ENCODE assay signal across 28 mouse cellular contexts in the genomic region with DNA sequence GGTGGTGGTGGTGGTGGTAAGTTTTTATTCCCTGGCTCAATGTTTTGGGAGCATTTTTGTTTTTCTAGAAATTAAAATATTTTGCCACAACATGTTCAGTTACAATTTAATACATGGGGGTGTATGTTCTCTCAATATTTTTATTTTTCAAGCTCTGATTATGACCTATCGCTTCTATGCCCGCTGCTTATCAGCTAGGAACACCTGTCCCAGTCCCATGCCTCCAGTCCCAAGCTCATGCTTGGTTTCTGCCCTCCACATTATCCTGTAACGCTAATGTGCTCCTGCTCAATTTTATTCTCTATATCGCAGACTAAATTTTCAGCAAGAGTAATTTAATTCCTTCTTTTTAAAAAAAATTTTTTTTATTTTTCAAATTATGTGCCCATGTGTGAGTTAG.
DNase-seq lines count a peak whose midpoint lies in the region; ATAC-seq and TF ChIP-seq lines count a peak whose summit lies in the region.
"Had no signal": no experiment of that assay in that cellular context is flagged by ENCODE, and none has a peak within 500 bp of the region (broad histone marks: within the 10 kb centered on the region; RNA-seq: fewer than 3 reads in every experiment).

No protein-coding gene starts in this region.

- H3K9me3 ChIP-seq in G1E (replicated peaks) = no peaks in the 10 kb centered on the region
- no peaks in the 10 kb centered on the region for H3K9me3 ChIP-seq in liver, embryonic 11.5 days (ENCODE audit: control insufficient read depth, low read length)
- H3K9me3 ChIP-seq in liver, embryonic 16.5 days (replicated peaks; ENCODE audit: control insufficient read depth, low read length) = no peaks in the 10 kb centered on the region
- no peaks in the 10 kb centered on the region for H3K9me3 ChIP-seq in forebrain, postnatal 0 days (ENCODE audit: low read length)
- H3K9me3 ChIP-seq: embryonic facial prominence, embryonic 13.5 days; forebrain, embryonic 13.5 days; heart, embryonic 12.5 days; hindbrain, embryonic 10.5 days; intestine, embryonic 15.5 days; limb, embryonic 10.5 days; limb, embryonic 15.5 days; lung, embryonic 15.5 days; midbrain, embryonic 12.5 days; neural tube, embryonic 12.5 days had no signal

- H3K4me1 ChIP-seq in G1E (ENCODE audit: insufficient read depth, low read depth, low read length) = peaks cover 47% of the 10 kb centered on the region
- H3K4me1 ChIP-seq in liver, embryonic 11.5 days (replicated peaks; ENCODE audit: control insufficient read depth, insufficient read depth, low read length) = no peaks in the 10 kb centered on the region
- no peaks in the 10 kb centered on the region; the same call in 1 of the 2 replicates for H3K4me1 ChIP-seq in liver, embryonic 16.5 days (ENCODE audit: control insufficient read depth, low read depth, low read length)
- no peaks in the 10 kb centered on the region for H3K4me1 ChIP-seq in forebrain, postnatal 0 days (ENCODE audit: insufficient read depth)
- H3K4me1 ChIP-seq: embryonic facial prominence, embryonic 13.5 days; forebrain, embryonic 13.5 days; heart, embryonic 12.5 days; hindbrain, embryonic 10.5 days; intestine, embryonic 15.5 days; limb, embryonic 10.5 days; limb, embryonic 15.5 days; lung, embryonic 15.5 days; midbrain, embryonic 12.5 days; neural tube, embryonic 12.5 days had no signal

- H3K36me3 ChIP-seq in G1E (replicated peaks) = peaks cover 15% of the 10 kb centered on the region
- H3K36me3 ChIP-seq in liver, embryonic 11.5 days (ENCODE audit: control insufficient read depth, insufficient read depth, low read length) = no peaks in the 10 kb centered on the region
- H3K36me3 ChIP-seq in liver, embryonic 16.5 days (ENCODE audit: control insufficient read depth, insufficient read depth) = no peaks in the 10 kb centered on the region
- H3K36me3 ChIP-seq in forebrain, postnatal 0 days (ENCODE audit: insufficient read depth) = no peaks in the 10 kb centered on the region
- H3K36me3 ChIP-seq: embryonic facial prominence, embryonic 13.5 days; heart, embryonic 12.5 days; hindbrain, embryonic 10.5 days; intestine, embryonic 15.5 days; limb, embryonic 10.5 days; limb, embryonic 15.5 days; lung, embryonic 15.5 days; midbrain, embryonic 12.5 days; neural tube, embryonic 12.5 days had no signal

- 74% methylated on average over 4 of the region's 4 CpGs for WGBS in liver, embryonic 11.5 days
- WGBS in liver, embryonic 16.5 days (ENCODE audit: insufficient replicate concordance) = 53% methylated on average over 4 of the region's 4 CpGs
- WGBS in forebrain, postnatal 0 days = 92% methylated on average over 4 of the region's 4 CpGs

- DNase-seq in G1E (ENCODE audit: low spot score) = no peak
- peak; percentile 6 for DNase-seq in c-Kit-positive CD71-positive TER-119-positive erythroid progenitor cells, embryonic 14.5 days (ENCODE audit: low spot score)
- no peak for DNase-seq in liver, embryonic 11.5 days (ENCODE audit: low spot score)
- no peak for DNase-seq in cerebellum, adult 8-10 months
- DNase-seq in frontal cortex, postnatal 10 days (ENCODE audit: low spot score in 2 of 2) = no peak
- DNase-seq in forebrain, postnatal 0 days = no peak
- no peak for DNase-seq in heart, postnatal 25 days (ENCODE audit: low spot score)
- DNase-seq: adrenal gland, postnatal 25 days; cerebellum, adult 9-11 months; heart, adult 2 months; kidney, adult 8-10 months; right cerebral cortex, adult 18-20 months; right cerebral cortex, postnatal 4 days had no signal

- H3K4me3 ChIP-seq in G1E (ENCODE audit: low read depth, low read length) = no peak overlapping the region
- H3K4me3 ChIP-seq in liver, embryonic 11.5 days (ENCODE audit: low read depth, low read length) = no peak overlapping the region
- no peak overlapping the region for H3K4me3 ChIP-seq in liver, embryonic 16.5 days (ENCODE audit: low read depth, low read length)
- no peak overlapping the region for H3K4me3 ChIP-seq in forebrain, postnatal 0 days (ENCODE audit: low read depth, low read length)
- H3K4me3 ChIP-seq: embryonic facial prominence, embryonic 13.5 days; erythroblast, embryonic 14.5 days; forebrain, embryonic 13.5 days; heart, adult 2 months; heart, embryonic 12.5 days; hindbrain, embryonic 10.5 days; intestine, embryonic 15.5 days; limb, embryonic 10.5 days; limb, embryonic 15.5 days; lung, embryonic 15.5 days; midbrain, embryonic 12.5 days; myocyte; neural tube, embryonic 12.5 days had no signal

- H3K27me3 ChIP-seq in G1E (ENCODE audit: insufficient read depth, low read length) = no peaks in the 10 kb centered on the region
- H3K27me3 ChIP-seq in liver, embryonic 11.5 days (replicated peaks; ENCODE audit: control insufficient read depth, insufficient read depth, low read length) = no peaks in the 10 kb centered on the region
- H3K27me3 ChIP-seq in liver, embryonic 16.5 days (ENCODE audit: control insufficient read depth, insufficient read depth, low read depth, low read length) = no peaks in the 10 kb centered on the region
- H3K27me3 ChIP-seq in forebrain, postnatal 0 days (ENCODE audit: insufficient read depth, low read length) = no peaks in the 10 kb centered on the region
- H3K27me3 ChIP-seq: embryonic facial prominence, embryonic 13.5 days; forebrain, embryonic 13.5 days; heart, embryonic 12.5 days; intestine, embryonic 15.5 days; limb, embryonic 15.5 days; lung, embryonic 15.5 days; midbrain, embryonic 12.5 days; neural tube, embryonic 12.5 days had no signal

- H3K27ac ChIP-seq in liver, embryonic 11.5 days (ENCODE audit: low read depth, low read length) = no peak overlapping the region
- H3K27ac ChIP-seq in liver, embryonic 16.5 days (ENCODE audit: low read length) = no peak overlapping the region
- H3K27ac ChIP-seq in forebrain, postnatal 0 days (ENCODE audit: low read depth, low read length) = no peak overlapping the region
- H3K27ac ChIP-seq: embryonic facial prominence, embryonic 13.5 days; forebrain, embryonic 13.5 days; heart, adult 2 months; hindbrain, embryonic 10.5 days; intestine, embryonic 15.5 days; kidney, postnatal 0 days; limb, embryonic 10.5 days; limb, embryonic 15.5 days; lung, embryonic 15.5 days; midbrain, embryonic 12.5 days; neural tube, embryonic 12.5 days had no signal

- TF ChIP-seq CTCF in G1E (IDR thresholded peaks at IDR 0.05; ENCODE audit: low read depth, low read length) = no peak
- TF ChIP-seq CTCF in forebrain, postnatal 0 days (IDR thresholded peaks at IDR 0.05; ENCODE audit: low read depth) = no peak

- peak; percentile 69 for ATAC-seq in G1E (ENCODE audit: extremely low read depth, insufficient number of reproducible peaks, low FRiP score, poor library complexity, severe bottlenecking)
- peak; percentile 66; the same call in 1 of the 2 replicates for ATAC-seq in liver, embryonic 11.5 days (replicated peaks; ENCODE audit: low FRiP score)
- ATAC-seq in liver, embryonic 16.5 days (ENCODE audit: low read depth) = peak; percentile 84
- no peak for ATAC-seq in forebrain, postnatal 0 days
- ATAC-seq: forebrain, embryonic 13.5 days; hindbrain, embryonic 16.5 days; intestine, embryonic 15.5 days had no signal

- no peak overlapping the region for H3K4me2 ChIP-seq in liver, embryonic 11.5 days
- H3K4me2 ChIP-seq in liver, embryonic 16.5 days (ENCODE audit: low read depth, low read length) = no peak overlapping the region
- H3K4me2 ChIP-seq in forebrain, postnatal 0 days (ENCODE audit: low read depth) = no peak overlapping the region
- H3K4me2 ChIP-seq: embryonic facial prominence, embryonic 13.5 days; forebrain, embryonic 13.5 days; heart, embryonic 12.5 days; intestine, embryonic 15.5 days; limb, embryonic 15.5 days; lung, embryonic 15.5 days; midbrain, embryonic 12.5 days; neural tube, embryonic 12.5 days had no signal

- H3K9ac ChIP-seq in liver, embryonic 11.5 days (ENCODE audit: low read depth, low read length) = no peak overlapping the region
- H3K9ac ChIP-seq in liver, embryonic 16.5 days (ENCODE audit: low read depth, low read length) = no peak overlapping the region
- no peak overlapping the region for H3K9ac ChIP-seq in forebrain, postnatal 0 days
- H3K9ac ChIP-seq: embryonic facial prominence, embryonic 13.5 days; forebrain, embryonic 13.5 days; heart, embryonic 12.5 days; intestine, embryonic 15.5 days; limb, embryonic 15.5 days; lung, embryonic 15.5 days; midbrain, embryonic 12.5 days; neural tube, embryonic 12.5 days had no signal

- intact Hi-C loops in heart, postnatal 25 days (cut with DNase I) = no loop called here
